ENCODE assay signal across 10 mouse cellular contexts in genomic region chr4:148504497-148504959, GRCm38 (mm10). TPM values are rescaled to one million over a fixed set of nuclear protein-coding genes. Genes with fewer than 3 reads are reported as not detected.
DNase-seq lines count a peak whose midpoint lies in the region; ATAC-seq and TF ChIP-seq lines count a peak whose summit lies in the region.
"Had no signal": no experiment of that assay in that cellular context is flagged by ENCODE, and none has a peak within 500 bp of the region (broad histone marks: within the 10 kb centered on the region; RNA-seq: fewer than 3 reads in every experiment).

No protein-coding gene starts in this region.

- peak; percentile 91 for ATAC-seq in hindbrain, embryonic 16.5 days
- ATAC-seq in limb, embryonic 12.5 days (ENCODE audit: insufficient number of reproducible peaks, insufficient read depth, low FRiP score, low TSS enrichment, low read depth): peak; percentile 57
- peak; percentile 40; the same call in 1 of the 2 replicates for ATAC-seq in stomach, embryonic 16.5 days (ENCODE audit: insufficient read depth, low FRiP score)

- H3K9me3 ChIP-seq in MEL (replicated peaks; ENCODE audit: insufficient read depth, low read length): no peaks in the 10 kb centered on the region
- H3K9me3 ChIP-seq in hindbrain, embryonic 16.5 days (ENCODE audit: control insufficient read depth, low read length): no peaks in the 10 kb centered on the region
- H3K9me3 ChIP-seq in limb, embryonic 12.5 days: no peaks in the 10 kb centered on the region
- no peaks in the 10 kb centered on the region for H3K9me3 ChIP-seq in stomach, embryonic 16.5 days (replicated peaks; ENCODE audit: control insufficient read depth, low read length)
- H3K9me3 ChIP-seq: heart, embryonic 13.5 days had no signal

- H3K36me3 ChIP-seq in MEL (ENCODE audit: control insufficient read depth in 1 of 2, insufficient read depth in 2 of 2, low read length in 2 of 2): peaks cover 0 to 4% of the 10 kb centered on the region in 2 experiments; a peak in 1 of 4 replicates
- H3K36me3 ChIP-seq in hindbrain, embryonic 16.5 days (ENCODE audit: control insufficient read depth, insufficient read depth, low read length): peaks cover 23% of the 10 kb centered on the region
- peaks cover 54% of the 10 kb centered on the region for H3K36me3 ChIP-seq in limb, embryonic 12.5 days
- no peaks in the 10 kb centered on the region for H3K36me3 ChIP-seq in stomach, embryonic 16.5 days (ENCODE audit: control insufficient read depth, insufficient read depth, low read length)

- H3K27me3 ChIP-seq in MEL (ENCODE audit: control insufficient read depth in 1 of 2, insufficient read depth in 2 of 2, low read length in 2 of 2): no peaks in the 10 kb centered on the region
- no peaks in the 10 kb centered on the region for H3K27me3 ChIP-seq in hindbrain, embryonic 16.5 days (replicated peaks; ENCODE audit: control insufficient read depth, insufficient read depth, low read length)
- H3K27me3 ChIP-seq in limb, embryonic 12.5 days: no peaks in the 10 kb centered on the region
- H3K27me3 ChIP-seq in stomach, embryonic 16.5 days (ENCODE audit: control insufficient read depth, insufficient read depth, low read length): no peaks in the 10 kb centered on the region
- H3K27me3 ChIP-seq: heart, embryonic 13.5 days had no signal

- no peak overlapping the region for H3K9ac ChIP-seq in MEL (ENCODE audit: control insufficient read depth, low read depth, low read length, poor library complexity, severe bottlenecking)
- H3K9ac ChIP-seq in hindbrain, embryonic 16.5 days (ENCODE audit: low read depth, low read length): no peak overlapping the region
- no peak overlapping the region for H3K9ac ChIP-seq in limb, embryonic 12.5 days (replicated peaks)
- no peak overlapping the region for H3K9ac ChIP-seq in stomach, embryonic 16.5 days (ENCODE audit: low read length)
- H3K9ac ChIP-seq: heart, embryonic 13.5 days had no signal

- no peak for TF ChIP-seq EP300 in MEL (IDR thresholded peaks at IDR 0.05; ENCODE audit: low read depth in 1 of 2, low read length in 2 of 2)

- no peak overlapping the region for H3K4me2 ChIP-seq in hindbrain, embryonic 16.5 days (ENCODE audit: low read length)
- H3K4me2 ChIP-seq in limb, embryonic 12.5 days: no peak overlapping the region
- no peak overlapping the region for H3K4me2 ChIP-seq in stomach, embryonic 16.5 days (ENCODE audit: low read depth, low read length)
- H3K4me2 ChIP-seq: heart, embryonic 13.5 days had no signal

- 36% methylated on average over 8 of the region's 8 CpGs for WGBS in hindbrain, embryonic 16.5 days
- WGBS in limb, embryonic 12.5 days: 5% methylated on average over 8 of the region's 8 CpGs
- WGBS in stomach, embryonic 16.5 days: 39% methylated on average over 8 of the region's 8 CpGs

- H3K79me2 ChIP-seq in MEL (ENCODE audit: control insufficient read depth, insufficient read depth, low read length, poor library complexity): no peaks in the 10 kb centered on the region

- no peak for TF ChIP-seq CTCF in MEL (IDR thresholded peaks at IDR 0.05 in 2 of 3, conservative IDR thresholded peaks at IDR 0.05 in 1 of 3; ENCODE audit: control insufficient read depth in 1 of 3, insufficient read depth in 1 of 3, low read depth in 2 of 3, low read length in 3 of 3, poor library complexity in 1 of 3, severe bottlenecking in 1 of 3)

- peak; percentile 61 for DNase-seq in adrenal gland, adult 2 months
- no peak for DNase-seq in adrenal gland, postnatal 4 days (ENCODE audit: low spot score in 2 of 2)
- DNase-seq in MEL (ENCODE audit: low read depth, low spot score): peak; percentile 16
- DNase-seq in embryo, embryonic 10.5 days (ENCODE audit: low spot score): peak; percentile 57
- no peak for DNase-seq in spleen, adult 12 weeks (ENCODE audit: low spot score)

- H3K27ac ChIP-seq in MEL (ENCODE audit: control insufficient read depth, low read depth, low read length): no peak overlapping the region
- H3K27ac ChIP-seq in hindbrain, embryonic 16.5 days (ENCODE audit: low read depth, low read length): no peak overlapping the region
- H3K27ac ChIP-seq in limb, embryonic 12.5 days: no peak overlapping the region
- H3K27ac ChIP-seq in stomach, embryonic 16.5 days (ENCODE audit: low read length): no peak overlapping the region
- H3K27ac ChIP-seq: heart, embryonic 13.5 days had no signal

- TF ChIP-seq RAD21 in MEL (IDR thresholded peaks at IDR 0.05; ENCODE audit: low read depth, low read length): no peak

- H3K4me1 ChIP-seq in MEL (ENCODE audit: control insufficient read depth in 1 of 2, insufficient read depth in 2 of 2, low read length in 2 of 2): no peaks in the 10 kb centered on the region
- peaks cover 4% of the 10 kb centered on the region; the same call in 1 of the 2 replicates for H3K4me1 ChIP-seq in hindbrain, embryonic 16.5 days (ENCODE audit: control insufficient read depth, insufficient read depth, low read depth, low read length)
- H3K4me1 ChIP-seq in limb, embryonic 12.5 days (replicated peaks): peaks cover 26% of the 10 kb centered on the region
- no peaks in the 10 kb centered on the region for H3K4me1 ChIP-seq in stomach, embryonic 16.5 days (ENCODE audit: control insufficient read depth, insufficient read depth, low read length)

- no peak overlapping the region for H3K4me3 ChIP-seq in MEL (ENCODE audit: control insufficient read depth in 1 of 2, insufficient read depth in 1 of 2, low read depth in 2 of 2, low read length in 2 of 2)
- H3K4me3 ChIP-seq in hindbrain, embryonic 16.5 days (ENCODE audit: low read length): no peak overlapping the region
- H3K4me3 ChIP-seq in limb, embryonic 12.5 days (replicated peaks): no peak overlapping the region
- no peak overlapping the region for H3K4me3 ChIP-seq in stomach, embryonic 16.5 days (replicated peaks; ENCODE audit: low read length)
- H3K4me3 ChIP-seq: heart, embryonic 13.5 days had no signal

- TF ChIP-seq POLR2A in MEL (IDR thresholded peaks at IDR 0.05; ENCODE audit: control insufficient read depth in 1 of 2, insufficient read depth in 1 of 2, low read depth in 1 of 2, low read length in 2 of 2, poor library complexity in 1 of 2): no peak

TF ChIP-seq in MEL, 35 proteins besides CTCF, POLR2A, EP300 and RAD21 (continues in another document):
- no peak for TF ChIP-seq E2F4 (IDR thresholded peaks at IDR 0.05; ENCODE audit: borderline replicate concordance, low read depth, low read length)
- no peak for TF ChIP-seq JUND (IDR thresholded peaks at IDR 0.05; ENCODE audit: low read depth, low read length)
- TF ChIP-seq USF2 (IDR thresholded peaks at IDR 0.05; ENCODE audit: borderline replicate concordance in 1 of 2, insufficient read depth in 1 of 2, low read depth in 1 of 2, low read length in 2 of 2): no peak
- no peak for TF ChIP-seq KAT2A (conservative IDR thresholded peaks at IDR 0.05; ENCODE audit: low read depth, low read length)
- no peak for TF ChIP-seq GABPA (IDR thresholded peaks at IDR 0.05; ENCODE audit: low read depth, low read length)
- no peak for TF ChIP-seq ELF1 (IDR thresholded peaks at IDR 0.05; ENCODE audit: low read depth, low read length)
- no peak for TF ChIP-seq MXI1 (IDR thresholded peaks at IDR 0.05; ENCODE audit: low read depth, low read length)

RNA-seq across cellular contexts. Expression of gene Angptl7, which starts 4.3 kb away (rescaled TPM):
- total RNA-seq in adrenal gland, adult 2 months (2021): 1 to 10 TPM in 1 of 2 experiments, under 1 TPM in 1; 0.43 to 1.7 TPM
- polyA plus RNA-seq in adrenal gland, adult 2 months (2012; rRNA removed): 0.18 TPM in 1 of 2 replicates, not detected in the other
- 1 to 10 TPM; 1.3 to 1.5 TPM for total RNA-seq in adrenal gland, postnatal 4 days (2021)
- not detected in 2 replicates for total RNA-seq in MEL (2012; rRNA removed)
- polyA plus RNA-seq in MEL (2012; ENCODE audit: insufficient read depth in 1 of 2, insufficient read length in 2 of 2, low read depth in 1 of 2, low replicate concordance in 2 of 2, missing spikeins in 1 of 2): not detected
- polyA plus RNA-seq in hindbrain, embryonic 16.5 days (2015; fragmentation: Nextera tagmentation; extraction: Ambion mirVana): 0.23 and 0.24 TPM in 2 replicates
- polyA plus RNA-seq in limb, embryonic 12.5 days (2016; fragmentation: Nextera tagmentation; extraction: Ambion mirVana): 0.89 and 1.1 TPM in 2 replicates
- 6.5 and 7.4 TPM in 2 replicates for polyA plus RNA-seq in stomach, embryonic 16.5 days (2015; fragmentation: Nextera tagmentation; extraction: Ambion mirVana)
- total RNA-seq: neutrophil, adult 5-6 weeks had no signal

RNA-seq across cellular contexts. Expression of gene Exosc10, which starts 53.7 kb away (rescaled TPM):
- total RNA-seq in adrenal gland, adult 2 months (2021): 10 to 100 TPM; 46.7 to 52.3 TPM
- polyA plus RNA-seq in adrenal gland, adult 2 months (2012; rRNA removed): 18.8 and 25.2 TPM in 2 replicates
- 10 to 100 TPM; 65.5 to 68.1 TPM for total RNA-seq in adrenal gland, postnatal 4 days (2021)
- 57.3 and 71.5 TPM in 2 replicates for total RNA-seq in MEL (2012; rRNA removed)
- 100 to 1,000 TPM in 1 of 2 experiments, 10 to 100 TPM in 1; 90.5 to 109 TPM for polyA plus RNA-seq in MEL (2012; ENCODE audit: insufficient read depth in 1 of 2, insufficient read length in 2 of 2, low read depth in 1 of 2, low replicate concordance in 2 of 2, missing spikeins in 1 of 2)
- 84.8 and 92.4 TPM in 2 replicates for polyA plus RNA-seq in hindbrain, embryonic 16.5 days (2015; fragmentation: Nextera tagmentation; extraction: Ambion mirVana)
- 110 and 113 TPM in 2 replicates for polyA plus RNA-seq in limb, embryonic 12.5 days (2016; fragmentation: Nextera tagmentation; extraction: Ambion mirVana)
- 76.3 and 77.1 TPM in 2 replicates for polyA plus RNA-seq in stomach, embryonic 16.5 days (2015; fragmentation: Nextera tagmentation; extraction: Ambion mirVana)

RNA-seq across cellular contexts. Expression of gene Mtor, which starts 56.1 kb away (rescaled TPM):
- 10 to 100 TPM; 62.2 to 72.7 TPM for total RNA-seq in adrenal gland, adult 2 months (2021)
- polyA plus RNA-seq in adrenal gland, adult 2 months (2012; rRNA removed): 26.7 and 35.7 TPM in 2 replicates
- 10 to 100 TPM; 66.3 to 67.1 TPM for total RNA-seq in adrenal gland, postnatal 4 days (2021)
- total RNA-seq in MEL (2012; rRNA removed): 23.0 and 23.9 TPM in 2 replicates
- 10 to 100 TPM in 1 of 2 experiments, not detected in 1; 35.2 TPM for polyA plus RNA-seq in MEL (2012; ENCODE audit: insufficient read depth in 1 of 2, insufficient read length in 2 of 2, low read depth in 1 of 2, low replicate concordance in 2 of 2, missing spikeins in 1 of 2)
- polyA plus RNA-seq in hindbrain, embryonic 16.5 days (2015; fragmentation: Nextera tagmentation; extraction: Ambion mirVana): 20.6 and 22.7 TPM in 2 replicates
- 19.3 and 19.7 TPM in 2 replicates for polyA plus RNA-seq in limb, embryonic 12.5 days (2016; fragmentation: Nextera tagmentation; extraction: Ambion mirVana)
- 10.9 and 15.2 TPM in 2 replicates for polyA plus RNA-seq in stomach, embryonic 16.5 days (2015; fragmentation: Nextera tagmentation; extraction: Ambion mirVana)

RNA-seq across cellular contexts. Expression of gene Ubiad1, which starts 60.0 kb away (rescaled TPM):
- 10 to 100 TPM; 16.0 to 22.3 TPM for total RNA-seq in adrenal gland, adult 2 months (2021)
- polyA plus RNA-seq in adrenal gland, adult 2 months (2012; rRNA removed): 25.4 and 30.2 TPM in 2 replicates
- 10 to 100 TPM; 18.2 to 19.6 TPM for total RNA-seq in adrenal gland, postnatal 4 days (2021)
- 17.1 and 19.4 TPM in 2 replicates for total RNA-seq in MEL (2012; rRNA removed)
- polyA plus RNA-seq in MEL (2012; ENCODE audit: insufficient read depth in 1 of 2, insufficient read length in 2 of 2, low read depth in 1 of 2, low replicate concordance in 2 of 2, missing spikeins in 1 of 2): 10 to 100 TPM in 1 of 2 experiments, not detected in 1; 24.3 TPM
- polyA plus RNA-seq in hindbrain, embryonic 16.5 days (2015; fragmentation: Nextera tagmentation; extraction: Ambion mirVana): 19.6 and 20.6 TPM in 2 replicates
- polyA plus RNA-seq in limb, embryonic 12.5 days (2016; fragmentation: Nextera tagmentation; extraction: Ambion mirVana): 21.1 and 21.8 TPM in 2 replicates
- polyA plus RNA-seq in stomach, embryonic 16.5 days (2015; fragmentation: Nextera tagmentation; extraction: Ambion mirVana): 20.0 and 23.7 TPM in 2 replicates

Comparison
In these comparisons a context has a peak if more than half of its experiments do, and no peak if none do; other contexts are left out.
1. DNase-seq: peak in adrenal gland, adult 2 months (single experiment), MEL (single experiment) and embryo, embryonic 10.5 days (single experiment); none in adrenal gland, postnatal 4 days (0 of 2) and spleen, adult 12 weeks (single experiment).
2. ATAC-seq: peak in every context shown above with its lines; median percentile 91 in hindbrain, embryonic 16.5 days; 57 in limb, embryonic 12.5 days; 40 in stomach, embryonic 16.5 days.